Mouse (Mus musculus): ENCODE measurements around the gene Selenom.

- no peak for TF ChIP-seq POLR2A (IDR thresholded peaks at IDR 0.05; ENCODE audit: extremely low read depth, insufficient read depth, low read length)
- TF ChIP-seq CTCF (IDR thresholded peaks at IDR 0.05; ENCODE audit: extremely low read depth, insufficient read depth, low read length), result no peak
These were observed 17.7 kb upstream of the Selenom start for GRCm38 (mm10) chr11:3496756-3497155.
